Mouse (Mus musculus) hindbrain, embryonic 15.5 days (tissue): ENCODE measurements around the gene Suv39h1. TPM values are rescaled to one million over a fixed set of nuclear protein-coding genes. Genes with fewer than 3 reads are reported as not detected.
A peak's percentile ranks its signal among the peaks of the same experiment; 100 is the strongest.
"Not testable (repeated sequence)": the region's sequence is repeated elsewhere in the genome, so short reads cannot be mapped to it uniquely, and the experiment has no call there.

ENCODE experiments used
- ATAC-seq: fragments of 200-750 bp; cut with Nextera tagmentation; 2 replicates; pipeline ENCODE4 v1.8.0; 2017; ENCODE audit warnings: low read depth, moderate number of reproducible peaks, moderate TSS enrichment; ENCODE audit not compliant: low FRiP score
- H3K27ac ChIP-seq: fragments of 300-500 bp; sonication (generic); replicated peaks from 2 replicates; pipeline ENCODE4 v1.5.1; 2015; ENCODE audit warnings: mild to moderate bottlenecking, inconsistent platforms
- H3K27me3 ChIP-seq: fragments of 300-500 bp; sonication (generic); 2 replicates; pipeline ENCODE4 v1.6.1; 2015; ENCODE audit warnings: control low read depth, inconsistent platforms
- H3K36me3 ChIP-seq: fragments of 300-500 bp; sonication (generic); 2 replicates; pipeline ENCODE4 v1.6.1; 2015; ENCODE audit warnings: control low read depth, inconsistent platforms
- H3K4me1 ChIP-seq: fragments of 300-500 bp; sonication (generic); replicated peaks from 2 replicates; pipeline ENCODE4 v1.6.1; 2015; ENCODE audit warnings: control low read depth, inconsistent platforms
- H3K4me2 ChIP-seq: fragments of 300-500 bp; sonication (generic); 2 replicates; pipeline ENCODE4 v1.6.1; 2015; ENCODE audit warnings: moderate library complexity, mild to moderate bottlenecking, inconsistent platforms
- H3K4me3 ChIP-seq: fragments of 300-500 bp; sonication (generic); 2 replicates; pipeline ENCODE4 v1.5.1; 2015; ENCODE audit warnings: mild to moderate bottlenecking, inconsistent platforms
- H3K9ac ChIP-seq: fragments of 300-500 bp; sonication (generic); 2 replicates; pipeline ENCODE4 v1.6.1; 2015; ENCODE audit warnings: inconsistent platforms
- H3K9me3 ChIP-seq: fragments of 300-500 bp; sonication (generic); 2 replicates; pipeline ENCODE4 v1.6.1; 2016; ENCODE audit warnings: control low read depth, inconsistent platforms
- WGBS: fragments of 180-500 bp; shearing (Covaris S2); methylation state at CpG from one replicate; pipeline ENCODE4 v1.1.7; 2015; 5-methylcytosine and 5-hydroxymethylcytosine counted together
- polyA plus RNA-seq: library from polyadenylated mRNA; unstranded; fragments of >200 nt; fragmentation: Nextera tagmentation; extraction: Ambion mirVana; gene quantifications from 2 replicates; pipeline ENCODE4 v1.2.1, GENCODE M21; 2015

Gene Suv39h1
- polyA plus RNA-seq: 40.5 and 40.6 TPM in 2 replicates

DNA sequence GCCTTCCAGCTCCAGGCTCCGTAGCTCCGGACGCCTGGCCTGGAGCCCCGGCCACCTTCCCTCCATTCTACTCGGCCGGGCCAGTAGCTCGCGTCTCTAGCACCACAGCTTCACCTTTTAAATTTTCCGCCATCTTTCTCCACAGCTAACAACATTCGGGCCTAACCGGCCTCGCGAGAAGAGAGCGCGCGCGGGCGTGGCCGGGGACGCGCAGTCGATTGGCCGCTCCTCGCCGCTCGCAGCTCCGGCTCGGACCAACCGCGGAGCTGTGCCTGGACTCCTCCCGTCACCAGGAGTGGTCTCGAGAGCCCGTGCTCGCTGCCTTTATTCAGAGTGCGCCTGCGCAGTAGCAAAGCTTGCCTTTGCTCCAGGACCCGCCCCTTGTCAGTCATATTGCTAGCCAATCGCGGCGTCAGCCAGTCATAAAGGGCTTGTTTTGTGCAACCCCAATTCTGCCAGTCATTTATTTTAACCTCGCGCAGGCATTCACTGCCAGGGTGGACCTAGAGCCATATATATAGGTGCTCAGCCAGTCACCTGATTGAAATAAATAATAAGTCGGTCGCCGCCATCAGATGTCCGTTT lies at the start of gene Suv39h1:
TSS of gene Suv39h1 (minus strand) at position 331 of the 585 bp plus-strand sequence.
- H3K27me3 ChIP-seq: no peaks in the 10 kb centered on the region
- peaks cover 7% of the 10 kb centered on the region; the same call in 1 of the 2 replicates for H3K36me3 ChIP-seq
- peak; percentile 97 for ATAC-seq
- H3K4me2 ChIP-seq: peak within 1 kb of the TSS; percentile 60
- H3K27ac ChIP-seq: peak within 1 kb of the TSS; percentile 86
- H3K9me3 ChIP-seq: no peaks in the 10 kb centered on the region
- peak within 1 kb of the TSS; percentile 57 for H3K4me3 ChIP-seq
- WGBS: 16% methylated on average over 46 of the region's 46 CpGs
- H3K9ac ChIP-seq: peak within 1 kb of the TSS; percentile 53
- H3K4me1 ChIP-seq: peaks cover 4% of the 10 kb centered on the region

GRCm38 (mm10) chrX:8123821-8124470 lies 49.4 kb upstream of the Suv39h1 start:
- ATAC-seq: no peak
- Histone ChIP-seq H3K4me2 (no peak overlapping the region), H3K27ac (no peak overlapping the region), H3K4me3 (no peak overlapping the region), H3K36me3 (peaks cover 22% of the 10 kb centered on the region), H3K9ac (no peak overlapping the region), H3K9me3 (no peaks in the 10 kb centered on the region), H3K27me3 (no peaks in the 10 kb centered on the region), H3K4me1 (no peaks in the 10 kb centered on the region)
- 84% methylated on average over 6 of the region's 6 CpGs for WGBS

GRCm38 (mm10) chrX:8117264-8117663 lies 42.7 kb upstream of the Suv39h1 start:
- no peaks in the 10 kb centered on the region for H3K27me3 ChIP-seq
- no peak overlapping the region for H3K9ac ChIP-seq
- no peak overlapping the region for H3K4me3 ChIP-seq
- H3K4me2 ChIP-seq: no peak overlapping the region
- H3K9me3 ChIP-seq: no peaks in the 10 kb centered on the region
- no peaks in the 10 kb centered on the region for H3K4me1 ChIP-seq
- H3K36me3 ChIP-seq: 0 out of 2 replicates have a peak, but pooled peaks cover 4% of the 10 kb centered on the region
- H3K27ac ChIP-seq: no peak overlapping the region
- ATAC-seq: no peak

DNA sequence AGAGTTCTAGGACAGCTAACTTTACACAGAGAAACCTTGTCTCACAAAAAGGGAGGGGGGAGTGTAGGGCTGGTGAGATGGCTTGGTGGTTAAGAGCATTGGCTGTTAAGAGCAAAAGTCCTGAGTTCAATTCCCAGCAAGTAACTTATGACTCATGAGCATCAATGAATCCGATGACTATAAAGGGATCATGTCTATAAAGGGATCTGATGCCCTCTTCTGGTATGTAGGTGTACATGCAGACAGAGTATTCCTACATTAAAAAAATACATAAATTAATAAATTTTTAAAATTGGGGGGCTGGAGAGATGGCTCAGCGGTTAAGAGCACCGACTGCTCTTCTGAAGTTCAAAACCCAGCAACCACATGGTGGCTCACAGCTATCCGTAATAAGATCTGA lies 40.7 kb upstream of the Suv39h1 start:
- 81% methylated on average over 4 of the region's 4 CpGs for WGBS
- no peaks in the 10 kb centered on the region for H3K9me3 ChIP-seq
- no peaks in the 10 kb centered on the region for H3K4me1 ChIP-seq
- no peaks in the 10 kb centered on the region for H3K27me3 ChIP-seq
- H3K4me2 ChIP-seq: no peak overlapping the region
- H3K36me3 ChIP-seq: 0 out of 2 replicates have a peak, but pooled peaks cover 4% of the 10 kb centered on the region
- no peak overlapping the region for H3K4me3 ChIP-seq
- H3K27ac ChIP-seq: no peak overlapping the region
- no peak overlapping the region for H3K9ac ChIP-seq
- ATAC-seq: no peak

GRCm38 (mm10) chrX:8105019-8105418 lies 30.5 kb upstream of the Suv39h1 start:
- H3K27ac ChIP-seq: no peak overlapping the region
- no peaks in the 10 kb centered on the region for H3K9me3 ChIP-seq
- no peak for ATAC-seq
- WGBS: 99% methylated on average over 3 of the region's 3 CpGs
- no peak overlapping the region for H3K9ac ChIP-seq
- no peaks in the 10 kb centered on the region for H3K36me3 ChIP-seq
- H3K4me3 ChIP-seq: no peak overlapping the region
- H3K4me1 ChIP-seq: peaks cover 7% of the 10 kb centered on the region; the same call in 1 of the 2 replicates
- no peak overlapping the region for H3K4me2 ChIP-seq
- no peaks in the 10 kb centered on the region for H3K27me3 ChIP-seq

DNA sequence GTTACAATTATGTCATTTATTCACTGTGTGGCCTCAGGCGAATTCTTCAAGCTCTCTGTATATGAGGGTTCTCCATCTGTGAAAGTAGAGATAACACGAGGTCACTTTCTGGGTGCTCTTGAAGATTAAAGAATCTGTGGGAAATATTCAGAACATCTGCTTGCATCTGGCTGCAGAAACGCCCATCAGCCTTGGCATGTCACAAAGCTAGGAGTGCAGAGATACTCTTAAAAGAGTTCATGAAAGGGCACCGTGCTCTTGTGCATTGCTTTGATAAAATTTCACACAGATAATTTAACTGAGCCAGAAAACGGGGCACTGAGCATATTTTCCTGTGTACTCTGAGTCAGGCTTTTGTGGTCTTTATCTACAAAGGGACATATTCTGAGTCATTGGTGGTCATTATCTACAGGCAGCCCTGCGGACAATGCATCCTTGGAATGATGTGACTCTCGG lies 27.7 kb upstream of the Suv39h1 start:
- no peak overlapping the region for H3K4me3 ChIP-seq
- no peak overlapping the region for H3K4me2 ChIP-seq
- no peak overlapping the region for H3K9ac ChIP-seq
- H3K27ac ChIP-seq: no peak overlapping the region
- no peak for ATAC-seq
- no peaks in the 10 kb centered on the region for H3K36me3 ChIP-seq
- no peaks in the 10 kb centered on the region for H3K27me3 ChIP-seq
- H3K4me1 ChIP-seq: peaks cover 8% of the 10 kb centered on the region; the same call in 1 of the 2 replicates
- H3K9me3 ChIP-seq: no peaks in the 10 kb centered on the region
- WGBS: 63% methylated on average over 7 of the region's 7 CpGs

- peak; percentile 65 for ATAC-seq
- Histone ChIP-seq H3K27me3 (no peaks in the 10 kb centered on the region), H3K36me3 (no peaks in the 10 kb centered on the region), H3K27ac (peak overlapping the region; percentile 84), H3K9ac (no peak overlapping the region), H3K4me2 (no peak overlapping the region), H3K4me1 (peaks cover 8% of the 10 kb centered on the region; the same call in 1 of the 2 replicates), H3K4me3 (no peak overlapping the region), H3K9me3 (no peaks in the 10 kb centered on the region)
- 31% methylated on average over 3 of the region's 3 CpGs for WGBS
Observed at GRCm38 (mm10) chrX:8101017-8101416, 26.5 kb upstream of the Suv39h1 start.

- ATAC-seq: no peak
- Histone ChIP-seq H3K4me2 (no peak overlapping the region), H3K4me3 (no peak overlapping the region), H3K9ac (no peak overlapping the region), H3K9me3 (no peaks in the 10 kb centered on the region), H3K27me3 (no peaks in the 10 kb centered on the region), H3K27ac (no peak overlapping the region), H3K4me1 (peaks cover 8% of the 10 kb centered on the region; the same call in 1 of the 2 replicates), H3K36me3 (no peaks in the 10 kb centered on the region)
- WGBS: 70% methylated on average over 4 of the region's 4 CpGs
Observed at GRCm38 (mm10) chrX:8099435-8099834, 24.9 kb upstream of the Suv39h1 start.

GRCm38 (mm10) chrX:8096787-8097242 lies 22.3 kb upstream of the Suv39h1 start:
- H3K9me3 ChIP-seq: no peaks in the 10 kb centered on the region
- peak overlapping the region; percentile 47 for H3K4me2 ChIP-seq
- ATAC-seq: peak; percentile 93
- WGBS: 20% methylated on average over 19 of the region's 19 CpGs
- H3K4me3 ChIP-seq: peak overlapping the region; percentile 30
- no peaks in the 10 kb centered on the region for H3K36me3 ChIP-seq
- H3K4me1 ChIP-seq: peaks cover 8% of the 10 kb centered on the region; the same call in 1 of the 2 replicates
- H3K27me3 ChIP-seq: no peaks in the 10 kb centered on the region
- peak overlapping the region; percentile 73 for H3K27ac ChIP-seq
- H3K9ac ChIP-seq: no peak overlapping the region

DNA sequence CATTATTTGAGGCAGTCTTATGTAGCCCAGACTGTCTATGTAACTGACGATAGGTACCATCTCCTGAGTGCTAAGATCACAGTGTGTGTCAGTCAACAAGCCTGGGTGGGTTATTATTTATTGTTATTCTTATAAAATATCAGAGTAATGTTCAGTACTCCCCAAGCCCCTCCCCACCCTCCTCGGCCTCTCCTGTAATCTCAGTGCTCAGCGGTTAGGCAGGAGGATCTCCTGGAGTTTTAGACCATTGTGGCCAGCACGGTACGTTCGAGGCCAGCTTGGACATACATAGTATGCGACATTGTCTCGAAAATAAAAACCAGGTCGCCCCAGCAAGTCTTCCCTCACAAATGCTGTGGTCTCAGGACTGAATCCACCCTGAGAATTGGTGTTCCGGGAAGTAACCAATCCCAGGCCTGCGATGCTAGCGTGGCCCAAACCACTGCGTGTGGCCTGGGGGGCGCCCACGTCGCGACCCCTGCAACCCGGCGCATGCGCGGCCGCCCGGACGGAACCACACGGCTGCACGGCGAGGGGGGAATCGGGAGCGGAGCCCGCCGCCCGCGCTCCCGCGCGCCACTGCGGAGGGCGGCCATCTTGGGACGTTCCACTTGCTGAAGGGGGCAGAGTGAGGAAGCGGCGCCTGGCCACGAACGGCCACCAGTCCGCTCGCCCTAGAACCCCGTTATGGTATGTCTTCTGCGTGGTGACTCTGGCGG lies 21.7 kb upstream of the Suv39h1 start:
- not testable (repeated sequence) for H3K36me3 ChIP-seq, H3K4me1 ChIP-seq, H3K27me3 ChIP-seq, H3K9me3 ChIP-seq
- peak; percentile 90 for ATAC-seq
- Histone ChIP-seq H3K9ac (0 out of 2 replicates have a peak overlapping the region, but pooled peaks have one; percentile 10), H3K4me3 (peak overlapping the region; percentile 30), H3K27ac (peak overlapping the region; percentile 73), H3K4me2 (peak overlapping the region; percentile 47)
- WGBS: 18% methylated on average over 22 of the region's 48 CpGs

- no peaks in the 10 kb centered on the region for H3K36me3 ChIP-seq
- H3K4me1 ChIP-seq: peaks cover 5% of the 10 kb centered on the region; the same call in 1 of the 2 replicates
- H3K4me2 ChIP-seq: peak overlapping the region; percentile 45
- H3K27me3 ChIP-seq: no peaks in the 10 kb centered on the region
- peak overlapping the region; percentile 57; the same call in 1 of the 2 replicates for H3K27ac ChIP-seq
- WGBS: 83% methylated on average over 10 of the region's 10 CpGs
- H3K9me3 ChIP-seq: no peaks in the 10 kb centered on the region
- no peak overlapping the region for H3K9ac ChIP-seq
- H3K4me3 ChIP-seq: peak overlapping the region; percentile 30
- no peak for ATAC-seq
Observed at GRCm38 (mm10) chrX:8095546-8095945, 21.0 kb upstream of the Suv39h1 start.

DNA sequence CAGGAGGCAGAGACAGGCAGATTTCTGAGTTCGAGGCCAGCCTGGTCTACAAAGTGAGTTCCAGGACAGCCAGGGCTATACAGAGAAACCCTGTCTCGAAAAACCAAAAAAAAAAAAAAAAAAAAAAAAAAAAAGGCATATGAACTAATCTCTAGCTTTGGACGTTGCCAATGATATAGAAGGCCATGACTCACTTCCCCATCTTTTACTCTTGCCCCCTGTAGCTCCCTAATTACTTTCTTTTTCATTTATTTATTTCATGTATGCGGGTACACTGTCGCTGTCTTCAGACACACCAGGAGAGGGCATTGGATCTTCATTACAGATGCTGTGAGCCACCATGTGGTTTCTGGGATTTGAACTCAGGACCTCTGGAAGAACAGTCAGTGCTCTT lies 16.4 kb upstream of the Suv39h1 start:
- H3K4me1 ChIP-seq, H3K4me2 ChIP-seq, H3K4me3 ChIP-seq, H3K27ac ChIP-seq, ATAC-seq, H3K9me3 ChIP-seq, H3K27me3 ChIP-seq, H3K36me3 ChIP-seq, H3K9ac ChIP-seq: not testable (repeated sequence)
- WGBS: 85% methylated on average over 4 of the region's 5 CpGs
